Comparison of ENCODE assay signal across 8 mouse cellular contexts in genomic region chr2:112267547-112268269, GRCm38 (mm10). TPM values are rescaled to one million over a fixed set of nuclear protein-coding genes. Genes with fewer than 3 reads are reported as not detected.
DNase-seq lines count a peak whose midpoint lies in the region; ATAC-seq and TF ChIP-seq lines count a peak whose summit lies in the region.

No protein-coding gene starts in this region.

- peaks cover 12% of the 10 kb centered on the region; the same call in 1 of the 2 replicates for H3K4me1 ChIP-seq in spleen, adult 2 months (ENCODE audit: control insufficient read depth, insufficient read depth, insufficient read length)
- H3K4me1 ChIP-seq in heart, embryonic 11.5 days (ENCODE audit: control insufficient read depth, insufficient read depth, low read length): no peaks in the 10 kb centered on the region
- H3K4me1 ChIP-seq in liver, embryonic 14.5 days (replicated peaks; ENCODE audit: control insufficient read depth in 2 of 2, insufficient read depth in 2 of 2, low read length in 1 of 2): peaks cover 10 to 26% of the 10 kb centered on the region in 2 experiments; a peak in 3 of 4 replicates
- peaks cover 25% of the 10 kb centered on the region for H3K4me1 ChIP-seq in stomach, embryonic 16.5 days (ENCODE audit: control insufficient read depth, insufficient read depth, low read length)

- no peak for TF ChIP-seq EP300 in liver, embryonic 14.5 days (IDR thresholded peaks at IDR 0.05; ENCODE audit: low read depth)

- peak in 1 of 2 experiments; percentile 71 for DNase-seq in spleen, adult 2 months (ENCODE audit: low read depth in 1 of 2, low spot score in 2 of 2)
- DNase-seq in spleen, adult 18-20 months: no peak
- no peak for DNase-seq in liver, embryonic 14.5 days (ENCODE audit: low read depth in 3 of 3, low spot score in 3 of 3)
- DNase-seq in thymus, postnatal 25 days: no peak
- no peak for DNase-seq in adrenal gland, postnatal 10 days
- no peak for DNase-seq in urinary bladder, postnatal 4 days (ENCODE audit: low spot score in 2 of 2)

- peak overlapping the region; percentile 98; the same call in 1 of the 2 replicates for H3K27ac ChIP-seq in spleen, adult 2 months (ENCODE audit: insufficient read depth, low read length)
- H3K27ac ChIP-seq in heart, embryonic 11.5 days (ENCODE audit: low read depth, low read length): no peak overlapping the region
- no peak overlapping the region for H3K27ac ChIP-seq in liver, embryonic 14.5 days
- H3K27ac ChIP-seq in stomach, embryonic 16.5 days (ENCODE audit: low read length): no peak overlapping the region

- peak overlapping the region; percentile 91 for H3K4me2 ChIP-seq in heart, embryonic 11.5 days
- H3K4me2 ChIP-seq in liver, embryonic 14.5 days (ENCODE audit: low read depth): peak overlapping the region; percentile 95
- peak overlapping the region; percentile 89 for H3K4me2 ChIP-seq in stomach, embryonic 16.5 days (ENCODE audit: low read depth, low read length)

- TF ChIP-seq CTCF in spleen, adult 2 months (IDR thresholded peaks at IDR 0.05; ENCODE audit: extremely low read depth, insufficient read depth, insufficient read length, insufficient replicate concordance): no peak
- no peak for TF ChIP-seq CTCF in liver, embryonic 14.5 days (IDR thresholded peaks at IDR 0.05; ENCODE audit: low read depth)

- peak overlapping the region; percentile 69 for H3K4me3 ChIP-seq in spleen, adult 2 months (ENCODE audit: extremely low read depth, insufficient read depth, insufficient read length)
- peak overlapping the region; percentile 85 for H3K4me3 ChIP-seq in heart, embryonic 11.5 days (ENCODE audit: low read depth, low read length)
- peak overlapping the region; percentile 26 to 74; a peak in 3 of 4 replicates for H3K4me3 ChIP-seq in liver, embryonic 14.5 days (ENCODE audit: insufficient read depth in 1 of 2, low read depth in 2 of 2, low read length in 2 of 2)
- H3K4me3 ChIP-seq in stomach, embryonic 16.5 days (replicated peaks; ENCODE audit: low read length): peak overlapping the region; percentile 72

- 2% methylated on average over 8 of the region's 8 CpGs for WGBS in spleen, adult 2 months
- 64% methylated on average over 8 of the region's 8 CpGs for WGBS in heart, embryonic 11.5 days (ENCODE audit: insufficient replicate concordance)
- WGBS in liver, embryonic 14.5 days (ENCODE audit: insufficient replicate concordance): 18% methylated on average over 8 of the region's 8 CpGs
- WGBS in stomach, embryonic 16.5 days: 71% methylated on average over 8 of the region's 8 CpGs

- no peak overlapping the region for H3K9ac ChIP-seq in heart, embryonic 11.5 days (ENCODE audit: low read depth, low read length)
- peak overlapping the region; percentile 85 for H3K9ac ChIP-seq in liver, embryonic 14.5 days (replicated peaks)
- H3K9ac ChIP-seq in stomach, embryonic 16.5 days (ENCODE audit: low read length): no peak overlapping the region

- H3K27me3 ChIP-seq in spleen, adult 2 months (ENCODE audit: control insufficient read depth, insufficient read depth, low read length): no peaks in the 10 kb centered on the region
- H3K27me3 ChIP-seq in heart, embryonic 11.5 days (ENCODE audit: control insufficient read depth, insufficient read depth, low read length): no peaks in the 10 kb centered on the region
- no peaks in the 10 kb centered on the region for H3K27me3 ChIP-seq in liver, embryonic 14.5 days (ENCODE audit: control insufficient read depth, insufficient read depth, low read length)
- no peaks in the 10 kb centered on the region for H3K27me3 ChIP-seq in stomach, embryonic 16.5 days (ENCODE audit: control insufficient read depth, insufficient read depth, low read length)

- H3K9me3 ChIP-seq in heart, embryonic 11.5 days (replicated peaks; ENCODE audit: control insufficient read depth, low read length): no peaks in the 10 kb centered on the region
- H3K9me3 ChIP-seq in liver, embryonic 14.5 days (ENCODE audit: control insufficient read depth, low read length): no peaks in the 10 kb centered on the region
- no peaks in the 10 kb centered on the region for H3K9me3 ChIP-seq in stomach, embryonic 16.5 days (replicated peaks; ENCODE audit: control insufficient read depth, low read length)

- no peak for ATAC-seq in heart, embryonic 11.5 days (replicated peaks; ENCODE audit: insufficient number of reproducible peaks, low FRiP score, low TSS enrichment)
- ATAC-seq in liver, embryonic 14.5 days (ENCODE audit: insufficient read depth): no peak
- no peak for ATAC-seq in stomach, embryonic 16.5 days (ENCODE audit: insufficient read depth, low FRiP score)

- no peak for TF ChIP-seq POLR2A in spleen, adult 2 months (IDR thresholded peaks at IDR 0.05; ENCODE audit: low read depth, low read length)

- H3K36me3 ChIP-seq in spleen, adult 2 months (ENCODE audit: control insufficient read depth, insufficient read depth, low read length): peaks cover 2% of the 10 kb centered on the region
- no peaks in the 10 kb centered on the region for H3K36me3 ChIP-seq in heart, embryonic 11.5 days (ENCODE audit: control insufficient read depth, insufficient read depth, low read length)
- no peaks in the 10 kb centered on the region for H3K36me3 ChIP-seq in liver, embryonic 14.5 days (replicated peaks; ENCODE audit: control insufficient read depth, insufficient read depth, low read depth)
- no peaks in the 10 kb centered on the region for H3K36me3 ChIP-seq in stomach, embryonic 16.5 days (ENCODE audit: control insufficient read depth, insufficient read depth, low read length)

RNA-seq across cellular contexts. Expression of gene Gm21985, which starts 1.6 kb away (rescaled TPM):
- polyA plus RNA-seq in spleen, adult 2 months (2012; rRNA removed): not detected in 2 replicates
- 0.06 TPM in 1 of 2 replicates, not detected in the other for polyA plus RNA-seq in heart, embryonic 11.5 days (2014; fragmentation: Nextera tagmentation; extraction: Ambion mirVana)
- not detected in 2 replicates for polyA plus RNA-seq in liver, embryonic 14.5 days (2012; rRNA removed)
- not detected in 2 replicates for polyA plus RNA-seq in liver, embryonic 14.5 days (2014; fragmentation: Nextera tagmentation; extraction: Ambion mirVana)
- not detected in 2 replicates for polyA plus RNA-seq in stomach, embryonic 16.5 days (2015; fragmentation: Nextera tagmentation; extraction: Ambion mirVana)
- total RNA-seq in adrenal gland, postnatal 10 days (2021): under 1 TPM in 1 of 2 experiments, not detected in 1; 0.54 TPM

RNA-seq across cellular contexts. Expression of gene Slc12a6, which starts 2.1 kb away (rescaled TPM):
- 58.0 and 74.0 TPM in 2 replicates for polyA plus RNA-seq in spleen, adult 2 months (2012; rRNA removed)
- 12.8 and 15.0 TPM in 2 replicates for polyA plus RNA-seq in heart, embryonic 11.5 days (2014; fragmentation: Nextera tagmentation; extraction: Ambion mirVana)
- 6.9 and 8.7 TPM in 2 replicates for polyA plus RNA-seq in liver, embryonic 14.5 days (2012; rRNA removed)
- 3.4 and 4.9 TPM in 2 replicates for polyA plus RNA-seq in liver, embryonic 14.5 days (2014; fragmentation: Nextera tagmentation; extraction: Ambion mirVana)
- polyA plus RNA-seq in stomach, embryonic 16.5 days (2015; fragmentation: Nextera tagmentation; extraction: Ambion mirVana): 14.6 and 15.1 TPM in 2 replicates
- total RNA-seq in adrenal gland, postnatal 10 days (2021): 10 to 100 TPM; 33.1 to 43.7 TPM

RNA-seq across cellular contexts. Expression of gene Nop10, which starts 6.0 kb away (rescaled TPM):
- polyA plus RNA-seq in spleen, adult 2 months (2012; rRNA removed): 42.0 and 47.2 TPM in 2 replicates
- 157 and 168 TPM in 2 replicates for polyA plus RNA-seq in heart, embryonic 11.5 days (2014; fragmentation: Nextera tagmentation; extraction: Ambion mirVana)
- polyA plus RNA-seq in liver, embryonic 14.5 days (2012; rRNA removed): 82.3 and 93.1 TPM in 2 replicates
- 164 and 166 TPM in 2 replicates for polyA plus RNA-seq in liver, embryonic 14.5 days (2014; fragmentation: Nextera tagmentation; extraction: Ambion mirVana)
- polyA plus RNA-seq in stomach, embryonic 16.5 days (2015; fragmentation: Nextera tagmentation; extraction: Ambion mirVana): 193 and 215 TPM in 2 replicates
- 100 to 1,000 TPM; 121 to 126 TPM for total RNA-seq in adrenal gland, postnatal 10 days (2021)

RNA-seq across cellular contexts. Expression of gene Nutm1, which starts 8.6 kb away (rescaled TPM):
- not detected in 2 replicates for polyA plus RNA-seq in spleen, adult 2 months (2012; rRNA removed)
- 0.04 TPM in 1 of 2 replicates, not detected in the other for polyA plus RNA-seq in heart, embryonic 11.5 days (2014; fragmentation: Nextera tagmentation; extraction: Ambion mirVana)
- polyA plus RNA-seq in liver, embryonic 14.5 days (2012; rRNA removed): not detected in 2 replicates
- not detected in 2 replicates for polyA plus RNA-seq in liver, embryonic 14.5 days (2014; fragmentation: Nextera tagmentation; extraction: Ambion mirVana)
- 0.05 and 0.11 TPM in 2 replicates for polyA plus RNA-seq in stomach, embryonic 16.5 days (2015; fragmentation: Nextera tagmentation; extraction: Ambion mirVana)
- total RNA-seq in adrenal gland, postnatal 10 days (2021): not detected

RNA-seq across cellular contexts. Expression of gene Lpcat4, which starts 28.4 kb away (rescaled TPM):
- polyA plus RNA-seq in spleen, adult 2 months (2012; rRNA removed): 44.6 and 55.6 TPM in 2 replicates
- 15.4 and 17.2 TPM in 2 replicates for polyA plus RNA-seq in heart, embryonic 11.5 days (2014; fragmentation: Nextera tagmentation; extraction: Ambion mirVana)
- polyA plus RNA-seq in liver, embryonic 14.5 days (2012; rRNA removed): 2.4 and 2.9 TPM in 2 replicates
- polyA plus RNA-seq in liver, embryonic 14.5 days (2014; fragmentation: Nextera tagmentation; extraction: Ambion mirVana): 1.9 and 2.1 TPM in 2 replicates
- 39.7 and 54.7 TPM in 2 replicates for polyA plus RNA-seq in stomach, embryonic 16.5 days (2015; fragmentation: Nextera tagmentation; extraction: Ambion mirVana)
- 1 to 10 TPM; 8.4 to 9.5 TPM for total RNA-seq in adrenal gland, postnatal 10 days (2021)
